Mouse (Mus musculus): Measurements from ENCODE around the gene Gm17509. TPM values are rescaled to one million over a fixed set of nuclear protein-coding genes. Genes with fewer than 3 reads are reported as not detected.

The Gm17509 gene
- polyA plus RNA-seq, 1 experiment from 2014 or later, result 0.59 TPM

- Histone ChIP-seq H3K4me3 (no peak overlapping the region), H3K4me1 (peaks cover 12% of the 10 kb centered on the region), H3K9ac (replicated peaks) (no peak overlapping the region), H3K9me3 (no peaks in the 10 kb centered on the region), H3K4me2 (replicated peaks) (no peak overlapping the region), H3K27ac (replicated peaks) (no peak overlapping the region), H3K27me3 (no peaks in the 10 kb centered on the region), H3K36me3 (no peaks in the 10 kb centered on the region)
- no peak for ATAC-seq (replicated peaks)
- 88% methylated on average over 2 of the region's 2 CpGs for WGBS
Measured at GRCm38 (mm10) chr13:117224901-117225300, 4.0 kb upstream of the Gm17509 start.

- no peaks in the 10 kb centered on the region for H3K9me3 ChIP-seq
- no peak overlapping the region for H3K4me2 ChIP-seq (replicated peaks)
- WGBS, result 57% methylated on average over 5 of the region's 5 CpGs
- peaks cover 15% of the 10 kb centered on the region for H3K4me1 ChIP-seq
- ATAC-seq (replicated peaks), result no peak
- H3K27ac ChIP-seq (replicated peaks), result no peak overlapping the region
- no peak overlapping the region for H3K9ac ChIP-seq (replicated peaks)
- H3K36me3 ChIP-seq, result no peaks in the 10 kb centered on the region
- no peak overlapping the region for H3K4me3 ChIP-seq
- no peaks in the 10 kb centered on the region for H3K27me3 ChIP-seq
Measured at GRCm38 (mm10) chr13:117223125-117223524, 2.2 kb upstream of the Gm17509 start.

GRCm38 (mm10) chr13:117219871-117220500 is 889 bp downstream of the Gm17509 start:
- H3K4me2 ChIP-seq (replicated peaks), result peak overlapping the region; percentile 82
- 3% methylated on average over 16 of the region's 16 CpGs for WGBS
- peak overlapping the region; percentile 56 for H3K27ac ChIP-seq (replicated peaks)
- peak overlapping the region; percentile 92 for H3K9ac ChIP-seq (replicated peaks)
- H3K4me3 ChIP-seq, result peak overlapping the region; percentile 92
- peaks cover 15% of the 10 kb centered on the region for H3K4me1 ChIP-seq
- H3K36me3 ChIP-seq, result no peaks in the 10 kb centered on the region
- H3K9me3 ChIP-seq, result no peaks in the 10 kb centered on the region
- H3K27me3 ChIP-seq, result no peaks in the 10 kb centered on the region
- ATAC-seq (replicated peaks), result peak; percentile 12

- Histone ChIP-seq H3K27ac (replicated peaks) (no peak overlapping the region), H3K27me3 (no peaks in the 10 kb centered on the region), H3K4me3 (no peak overlapping the region), H3K4me1 (peaks cover 15% of the 10 kb centered on the region), H3K9me3 (no peaks in the 10 kb centered on the region), H3K4me2 (replicated peaks) (no peak overlapping the region), H3K9ac (replicated peaks) (no peak overlapping the region), H3K36me3 (no peaks in the 10 kb centered on the region)
- ATAC-seq (replicated peaks), result no peak
- WGBS, result 80% methylated on average over 2 of the region's 2 CpGs
Measured at GRCm38 (mm10) chr13:117218092-117218491, 2.8 kb downstream of the Gm17509 start.

- no peaks in the 10 kb centered on the region for H3K27me3 ChIP-seq
- H3K4me2 ChIP-seq (replicated peaks), result no peak overlapping the region
- 61% methylated on average over 11 of the region's 11 CpGs for WGBS
- H3K9me3 ChIP-seq, result no peaks in the 10 kb centered on the region
- no peak for ATAC-seq (replicated peaks)
- no peak overlapping the region for H3K4me3 ChIP-seq
- no peak overlapping the region for H3K9ac ChIP-seq (replicated peaks)
- peaks cover 15% of the 10 kb centered on the region for H3K4me1 ChIP-seq
- H3K27ac ChIP-seq (replicated peaks), result no peak overlapping the region
- no peaks in the 10 kb centered on the region for H3K36me3 ChIP-seq
Measured at GRCm38 (mm10) chr13:117217621-117218020, 3.3 kb downstream of the Gm17509 start.

GRCm38 (mm10) chr13:117216752-117217363 is 4.0 kb downstream of the Gm17509 start:
- H3K4me2 ChIP-seq (replicated peaks), result no peak overlapping the region
- H3K27me3 ChIP-seq, result no peaks in the 10 kb centered on the region
- no peaks in the 10 kb centered on the region for H3K9me3 ChIP-seq
- H3K36me3 ChIP-seq, result no peaks in the 10 kb centered on the region
- WGBS, result 17% methylated on average over 9 of the region's 9 CpGs
- no peak overlapping the region for H3K9ac ChIP-seq (replicated peaks)
- H3K4me3 ChIP-seq, result no peak overlapping the region
- H3K27ac ChIP-seq (replicated peaks), result no peak overlapping the region
- peaks cover 15% of the 10 kb centered on the region for H3K4me1 ChIP-seq
- ATAC-seq (replicated peaks), result no peak

- no peak for ATAC-seq (replicated peaks)
- H3K4me1 ChIP-seq, result peaks cover 10% of the 10 kb centered on the region
- no peak overlapping the region for H3K9ac ChIP-seq (replicated peaks)
- H3K36me3 ChIP-seq, result no peaks in the 10 kb centered on the region
- no peaks in the 10 kb centered on the region for H3K27me3 ChIP-seq
- WGBS, result 17% methylated on average over 10 of the region's 10 CpGs
- H3K4me3 ChIP-seq, result no peak overlapping the region
- no peaks in the 10 kb centered on the region for H3K9me3 ChIP-seq
- no peak overlapping the region for H3K4me2 ChIP-seq (replicated peaks)
- no peak overlapping the region for H3K27ac ChIP-seq (replicated peaks)
Measured at GRCm38 (mm10) chr13:117216126-117216525, 4.7 kb downstream of the Gm17509 start.

- Histone ChIP-seq H3K4me1 (peaks cover 8% of the 10 kb centered on the region), H3K9me3 (no peaks in the 10 kb centered on the region), H3K4me3 (no peak overlapping the region), H3K36me3 (no peaks in the 10 kb centered on the region), H3K27me3 (no peaks in the 10 kb centered on the region), H3K9ac (replicated peaks) (no peak overlapping the region), H3K27ac (replicated peaks) (no peak overlapping the region), H3K4me2 (replicated peaks) (no peak overlapping the region)
- WGBS, result 6% methylated on average over 10 of the region's 10 CpGs
- ATAC-seq (replicated peaks), result no peak
Measured at GRCm38 (mm10) chr13:117215481-117215880, 5.4 kb downstream of the Gm17509 start.

GRCm38 (mm10) chr13:117211386-117211875 is 9.4 kb downstream of the Gm17509 start:
- Histone ChIP-seq H3K36me3 (no peaks in the 10 kb centered on the region), H3K4me3 (no peak overlapping the region), H3K9me3 (no peaks in the 10 kb centered on the region), H3K4me2 (replicated peaks) (no peak overlapping the region), H3K27me3 (no peaks in the 10 kb centered on the region), H3K4me1 (no peaks in the 10 kb centered on the region), H3K27ac (replicated peaks) (no peak overlapping the region), H3K9ac (replicated peaks) (no peak overlapping the region)
- 84% methylated on average over 11 of the region's 11 CpGs for WGBS
- no peak for ATAC-seq (replicated peaks)

GRCm38 (mm10) chr13:117208236-117208635 is 12.6 kb downstream of the Gm17509 start, which contains the start of gene Emb:
Gene Emb, plus strand, starts transcription at chr13:117208536.
- Histone ChIP-seq H3K4me2 (replicated peaks) (no peak within 1 kb of the TSS), H3K4me3 (no peak within 1 kb of the TSS), H3K27me3 (no peaks in the 10 kb centered on the region), H3K36me3 (no peaks in the 10 kb centered on the region), H3K9ac (replicated peaks) (no peak within 1 kb of the TSS), H3K9me3 (no peaks in the 10 kb centered on the region), H3K4me1 (no peaks in the 10 kb centered on the region), H3K27ac (replicated peaks) (no peak within 1 kb of the TSS)
- 89% methylated on average over 6 of the region's 6 CpGs for WGBS
- no peak for ATAC-seq (replicated peaks)

- Histone ChIP-seq H3K27me3 (no peaks in the 10 kb centered on the region), H3K4me1 (no peaks in the 10 kb centered on the region), H3K36me3 (no peaks in the 10 kb centered on the region), H3K9me3 (no peaks in the 10 kb centered on the region), H3K4me2 (replicated peaks) (no peak overlapping the region), H3K9ac (replicated peaks) (no peak overlapping the region), H3K27ac (replicated peaks) (no peak overlapping the region), H3K4me3 (no peak overlapping the region)
- 95% methylated on average over 8 of the region's 8 CpGs for WGBS
- ATAC-seq (replicated peaks), result no peak
Measured at GRCm38 (mm10) chr13:117206066-117206465, 14.8 kb downstream of the Gm17509 start.

GRCm38 (mm10) chr13:117204685-117205084 is 16.2 kb downstream of the Gm17509 start:
- Histone ChIP-seq H3K27ac (replicated peaks) (no peak overlapping the region), H3K36me3 (no peaks in the 10 kb centered on the region), H3K9ac (replicated peaks) (no peak overlapping the region), H3K4me1 (no peaks in the 10 kb centered on the region), H3K4me2 (replicated peaks) (no peak overlapping the region), H3K27me3 (no peaks in the 10 kb centered on the region), H3K9me3 (no peaks in the 10 kb centered on the region), H3K4me3 (no peak overlapping the region)
- 93% methylated on average over 7 of the region's 7 CpGs for WGBS
- no peak for ATAC-seq (replicated peaks)

Data from forebrain, embryonic 15.5 days (tissue).